Mouse (Mus musculus): ENCODE measurements around the gene Abcc1. TPM values are rescaled to one million over a fixed set of nuclear protein-coding genes. Genes with fewer than 3 reads are reported as not detected.

The Abcc1 gene
- polyA plus RNA-seq, 1 experiment from 2014 or later: 5.2 TPM

DNA sequence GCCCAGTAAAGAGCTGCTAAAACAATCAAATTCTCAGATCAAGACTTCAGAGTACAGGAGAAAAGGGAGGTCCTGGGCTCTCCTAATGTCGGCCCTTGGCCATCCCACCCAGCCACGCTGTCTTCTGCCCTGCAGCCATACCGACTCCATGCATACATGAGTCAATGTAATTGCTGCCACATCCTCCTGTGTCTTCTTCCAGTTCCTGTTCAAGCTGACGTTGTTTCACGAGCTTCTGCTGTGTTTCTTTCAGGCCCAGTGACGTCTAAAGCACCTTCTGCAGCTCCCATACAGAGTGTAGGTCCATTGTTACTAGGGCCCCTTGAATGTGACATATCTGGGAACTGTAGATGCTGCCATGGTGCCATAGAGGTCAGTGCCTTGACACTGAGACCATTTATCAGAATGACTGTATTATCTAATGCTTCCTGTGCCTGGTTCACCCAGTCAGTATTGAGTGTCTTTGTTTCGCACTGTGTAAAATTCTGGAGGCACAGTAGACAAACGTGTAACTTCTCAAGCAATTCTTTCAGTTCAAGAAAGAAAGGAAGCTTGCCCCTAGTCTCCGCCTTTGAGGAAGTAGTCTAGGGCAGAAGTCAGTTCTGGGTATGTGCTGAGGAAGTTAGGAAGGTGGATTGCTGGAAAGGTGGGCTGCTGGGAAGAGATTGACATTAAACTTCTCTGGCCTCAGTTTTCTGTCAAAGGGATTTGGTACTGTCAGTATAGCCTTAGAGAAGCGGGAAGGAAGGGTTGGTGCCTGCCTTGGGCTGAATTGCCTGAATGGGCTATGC, 116.3 kb downstream of the Abcc1 start:
- Histone ChIP-seq H3K4me1 (ENCODE audit: control insufficient read depth, insufficient read depth, low read length) (no peaks in the 10 kb centered on the region), H3K9ac (ENCODE audit: low read length) (no peak overlapping the region), H3K4me3 (ENCODE audit: low read depth, low read length) (no peak overlapping the region), H3K36me3 (ENCODE audit: control insufficient read depth, insufficient read depth, low read length) (peaks cover 14% of the 10 kb centered on the region), H3K4me2 (ENCODE audit: low read length) (no peak overlapping the region), H3K27ac (ENCODE audit: low read depth, low read length) (no peak overlapping the region), H3K9me3 (replicated peaks; ENCODE audit: control insufficient read depth, low read length) (no peaks in the 10 kb centered on the region), H3K27me3 (replicated peaks; ENCODE audit: control insufficient read depth, insufficient read depth, low read length) (no peaks in the 10 kb centered on the region)
- DNase-seq (ENCODE audit: low spot score): no peak
- ATAC-seq: no peak
- WGBS: 84% methylated on average over 10 of the region's 10 CpGs

GRCm38 (mm10) chr16:14479641-14480040, 118.3 kb downstream of the Abcc1 start:
- no peaks in the 10 kb centered on the region for H3K36me3 ChIP-seq (ENCODE audit: control insufficient read depth, insufficient read depth, low read length)
- no peaks in the 10 kb centered on the region for H3K27me3 ChIP-seq (replicated peaks; ENCODE audit: control insufficient read depth, insufficient read depth, low read length)
- no peaks in the 10 kb centered on the region for H3K4me1 ChIP-seq (ENCODE audit: control insufficient read depth, insufficient read depth, low read length)
- 91% methylated on average over 2 of the region's 2 CpGs for WGBS
- H3K4me2 ChIP-seq (ENCODE audit: low read length): no peak overlapping the region
- H3K9ac ChIP-seq (ENCODE audit: low read length): no peak overlapping the region
- ATAC-seq (no peak), DNase-seq (ENCODE audit: low spot score) (no peak)
- no peak overlapping the region for H3K4me3 ChIP-seq (ENCODE audit: low read depth, low read length)
- no peak overlapping the region for H3K27ac ChIP-seq (ENCODE audit: low read depth, low read length)
- no peaks in the 10 kb centered on the region for H3K9me3 ChIP-seq (replicated peaks; ENCODE audit: control insufficient read depth, low read length)

- Histone ChIP-seq H3K27ac (ENCODE audit: low read depth, low read length) (no peak overlapping the region), H3K4me1 (ENCODE audit: control insufficient read depth, insufficient read depth, low read length) (no peaks in the 10 kb centered on the region), H3K4me2 (ENCODE audit: low read length) (no peak overlapping the region), H3K36me3 (ENCODE audit: control insufficient read depth, insufficient read depth, low read length) (no peaks in the 10 kb centered on the region), H3K9me3 (replicated peaks; ENCODE audit: control insufficient read depth, low read length) (no peaks in the 10 kb centered on the region), H3K9ac (ENCODE audit: low read length) (no peak overlapping the region), H3K27me3 (replicated peaks; ENCODE audit: control insufficient read depth, insufficient read depth, low read length) (no peaks in the 10 kb centered on the region), H3K4me3 (ENCODE audit: low read depth, low read length) (no peak overlapping the region)
- WGBS: 59% methylated on average over 1 of the region's 1 CpGs
- no peak for ATAC-seq
- DNase-seq (ENCODE audit: low spot score): no peak
These were observed 121.9 kb downstream of the Abcc1 start for GRCm38 (mm10) chr16:14483221-14483620.

DNA sequence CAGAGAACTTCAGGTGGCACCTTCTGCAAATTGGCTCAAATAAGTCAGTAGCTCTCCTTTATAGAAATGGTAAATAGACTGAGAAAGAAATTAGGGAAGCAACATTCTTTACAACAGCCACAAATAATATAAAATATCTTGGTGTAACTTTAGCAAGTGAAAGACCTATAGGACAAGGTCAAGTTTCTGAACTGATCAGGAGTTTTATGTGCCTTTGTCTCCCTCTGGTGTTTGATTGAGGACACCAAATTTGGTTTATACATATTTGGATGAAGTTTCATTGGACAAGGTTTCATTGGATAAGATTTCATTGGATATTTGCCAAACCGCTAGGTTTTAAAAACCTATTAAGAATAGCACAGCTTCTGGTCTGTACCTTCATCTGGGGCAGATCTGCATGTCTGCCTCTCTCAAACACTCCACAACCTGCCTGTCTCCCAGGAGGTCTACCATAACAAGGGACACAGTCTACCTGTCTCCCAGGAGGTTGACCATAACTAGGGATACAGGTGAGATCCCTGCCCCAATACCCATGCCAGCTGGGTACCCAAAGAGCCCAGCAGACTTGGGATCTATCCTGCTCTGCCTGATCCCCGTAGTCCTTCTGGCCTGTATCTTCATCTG, 132.2 kb downstream of the Abcc1 start:
- Histone ChIP-seq H3K9me3 (replicated peaks; ENCODE audit: control insufficient read depth, low read length) (no peaks in the 10 kb centered on the region), H3K36me3 (ENCODE audit: control insufficient read depth, insufficient read depth, low read length) (no peaks in the 10 kb centered on the region), H3K4me2 (ENCODE audit: low read length) (no peak overlapping the region), H3K27ac (ENCODE audit: low read depth, low read length) (no peak overlapping the region), H3K4me1 (ENCODE audit: control insufficient read depth, insufficient read depth, low read length) (no peaks in the 10 kb centered on the region), H3K4me3 (ENCODE audit: low read depth, low read length) (no peak overlapping the region), H3K9ac (ENCODE audit: low read length) (no peak overlapping the region), H3K27me3 (replicated peaks; ENCODE audit: control insufficient read depth, insufficient read depth, low read length) (no peaks in the 10 kb centered on the region)
- ATAC-seq (no peak), DNase-seq (ENCODE audit: low spot score) (peak; percentile 42)
- 77% methylated on average over 2 of the region's 2 CpGs for WGBS

- WGBS: 81% methylated on average over 8 of the region's 8 CpGs
- no peaks in the 10 kb centered on the region for H3K4me1 ChIP-seq (ENCODE audit: control insufficient read depth, insufficient read depth, low read length)
- H3K36me3 ChIP-seq (ENCODE audit: control insufficient read depth, insufficient read depth, low read length): no peaks in the 10 kb centered on the region
- H3K9me3 ChIP-seq (replicated peaks; ENCODE audit: control insufficient read depth, low read length): no peaks in the 10 kb centered on the region
- ATAC-seq (no peak; the same call in 1 of the 2 replicates), DNase-seq (ENCODE audit: low spot score) (peak; percentile 8)
- no peak overlapping the region for H3K4me2 ChIP-seq (ENCODE audit: low read length)
- H3K27ac ChIP-seq (ENCODE audit: low read depth, low read length): no peak overlapping the region
- no peak overlapping the region for H3K9ac ChIP-seq (ENCODE audit: low read length)
- no peaks in the 10 kb centered on the region for H3K27me3 ChIP-seq (replicated peaks; ENCODE audit: control insufficient read depth, insufficient read depth, low read length)
- no peak overlapping the region for H3K4me3 ChIP-seq (ENCODE audit: low read depth, low read length)
These were observed 140.4 kb downstream of the Abcc1 start for GRCm38 (mm10) chr16:14501649-14502360.

DNA sequence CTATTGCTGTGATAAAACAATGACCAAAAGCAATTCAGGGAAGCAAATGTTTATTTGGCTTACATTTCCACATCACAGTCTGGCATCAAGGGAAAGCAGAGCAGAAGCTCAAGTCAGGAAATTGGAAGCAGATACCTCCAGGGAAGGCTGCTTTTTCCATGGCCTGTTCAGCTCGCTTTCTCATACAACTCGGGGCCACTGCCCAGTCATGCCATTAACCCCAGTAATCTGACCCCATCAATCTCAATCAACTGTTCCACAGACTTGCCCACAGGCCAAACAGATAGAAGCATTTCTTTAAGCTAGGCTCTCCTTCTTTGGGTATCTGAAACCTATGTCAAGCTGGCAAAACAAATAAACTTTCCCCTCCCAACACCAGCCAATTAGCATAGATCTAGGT, 145.1 kb downstream of the Abcc1 start:
- no peak overlapping the region for H3K4me3 ChIP-seq (ENCODE audit: low read depth, low read length)
- H3K27me3 ChIP-seq (replicated peaks; ENCODE audit: control insufficient read depth, insufficient read depth, low read length): no peaks in the 10 kb centered on the region
- H3K9ac ChIP-seq (ENCODE audit: low read length): no peak overlapping the region
- no peaks in the 10 kb centered on the region for H3K9me3 ChIP-seq (replicated peaks; ENCODE audit: control insufficient read depth, low read length)
- no peak for ATAC-seq
- no peaks in the 10 kb centered on the region for H3K36me3 ChIP-seq (ENCODE audit: control insufficient read depth, insufficient read depth, low read length)
- no peaks in the 10 kb centered on the region for H3K4me1 ChIP-seq (ENCODE audit: control insufficient read depth, insufficient read depth, low read length)
- no peak overlapping the region for H3K27ac ChIP-seq (ENCODE audit: low read depth, low read length)
- no peak overlapping the region for H3K4me2 ChIP-seq (ENCODE audit: low read length)
- no peak for DNase-seq (ENCODE audit: low spot score)
- 84% methylated on average over 2 of the region's 2 CpGs for WGBS

Other genes starting within 250 kb of the Abcc1 start
- gene Nde1, start 198.3 kb upstream of the Abcc1 start, polyA plus RNA-seq (2014; fragmentation: Nextera tagmentation; extraction: Ambion mirVana): 63.3 and 75.4 TPM in 2 replicates
- gene Marf1, start 198.2 kb upstream of the Abcc1 start, polyA plus RNA-seq (2014; fragmentation: Nextera tagmentation; extraction: Ambion mirVana): 17.1 and 20.2 TPM in 2 replicates
- gene Myh11, start 70.2 kb upstream of the Abcc1 start, polyA plus RNA-seq (2014; fragmentation: Nextera tagmentation; extraction: Ambion mirVana): 0.28 and 0.40 TPM in 2 replicates
- 216 and 234 TPM in 2 replicates for gene Fopnl, start 44.2 kb upstream of the Abcc1 start, polyA plus RNA-seq (2014; fragmentation: Nextera tagmentation; extraction: Ambion mirVana)
- not detected in 2 replicates for gene A630010A05Rik, start 200.8 kb downstream of the Abcc1 start, polyA plus RNA-seq (2014; fragmentation: Nextera tagmentation; extraction: Ambion mirVana)

All from forebrain, embryonic 14.5 days (tissue).